Mouse (Mus musculus): ENCODE measurements at regions not wholly inside any gene's neighbourhood (a gene's known extent, or its start where the extent isn't known, plus 50 kb on each side); places are given as distances from the start of the nearest gene placed in this dataset.

DNA sequence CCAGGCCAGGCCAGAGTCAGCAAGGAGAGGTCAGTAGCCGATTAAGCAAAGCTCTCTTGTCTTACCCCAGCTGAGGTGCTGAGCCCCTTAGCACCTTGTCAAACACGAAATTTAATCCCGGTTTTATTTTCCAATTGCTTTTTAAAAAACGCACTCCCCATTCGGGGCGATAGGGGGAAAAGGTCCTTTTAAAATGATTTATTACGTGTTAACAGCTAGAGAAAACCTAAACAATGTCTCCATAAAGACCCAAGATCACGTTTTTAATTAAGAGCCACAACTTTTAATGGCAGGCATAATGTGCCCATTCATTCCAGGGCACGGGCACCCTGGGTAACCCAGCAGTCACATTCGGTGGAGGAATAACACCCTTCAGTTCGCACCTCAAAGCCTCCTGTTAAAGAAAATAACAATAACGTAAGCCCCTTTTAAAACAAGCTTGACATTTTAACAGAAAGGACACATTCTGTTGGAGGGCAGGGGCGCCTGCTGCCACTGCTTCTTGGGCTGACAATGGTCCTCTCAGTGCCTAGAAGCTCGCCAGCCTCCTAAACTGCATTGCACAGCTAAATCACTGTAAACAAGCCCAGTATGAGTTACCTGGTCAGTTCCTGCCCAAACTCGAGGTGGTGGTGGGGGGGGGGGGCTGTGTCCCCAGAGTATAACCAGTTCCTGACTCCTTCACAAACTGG is 79.1 kb upstream of the Elac2 start:
- DNase-seq (ENCODE audit: low spot score in 2 of 2) = no peak

DNA sequence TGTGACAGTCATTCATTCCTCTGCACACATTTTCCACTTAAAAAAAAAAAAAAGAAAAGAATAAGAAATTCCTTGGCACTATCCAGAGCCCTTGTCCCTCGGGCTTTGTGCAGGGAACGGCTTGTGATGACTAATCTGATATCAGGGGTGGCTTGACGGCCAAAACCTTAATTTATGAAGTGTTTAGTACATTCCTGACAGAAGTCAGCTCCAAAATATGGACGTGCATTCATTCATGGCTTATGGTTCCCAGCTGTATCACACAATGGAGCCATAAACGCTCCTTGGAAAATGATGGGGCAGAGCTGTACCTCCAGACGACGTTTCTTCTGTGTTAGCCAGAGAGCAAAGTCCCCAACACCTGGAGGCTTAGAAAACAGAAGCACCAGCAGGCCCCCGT is 62.1 kb upstream of the Elac2 start:
- DNase-seq (ENCODE audit: low spot score in 2 of 2) = no peak

DNA sequence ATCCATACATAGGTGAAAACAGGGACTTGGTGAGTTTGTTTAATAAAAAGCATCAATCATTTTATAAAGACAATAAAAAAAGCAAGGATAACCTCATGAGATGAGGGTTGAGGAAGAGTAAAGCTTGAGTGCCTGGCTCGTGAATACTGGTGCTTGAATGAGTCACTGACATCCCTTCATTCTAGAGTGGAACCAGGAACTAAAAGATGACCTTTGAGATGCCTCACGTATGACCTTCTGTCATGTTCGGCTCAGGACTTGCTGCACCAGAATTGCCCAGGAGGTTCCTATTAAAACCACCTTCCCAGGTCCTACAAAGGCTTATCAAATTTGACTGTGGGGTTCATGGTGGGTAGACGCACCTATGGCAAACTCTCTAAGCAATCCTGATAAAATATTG is 61.5 kb upstream of the Elac2 start:
- DNase-seq (ENCODE audit: low spot score in 2 of 2) = no peak

DNA sequence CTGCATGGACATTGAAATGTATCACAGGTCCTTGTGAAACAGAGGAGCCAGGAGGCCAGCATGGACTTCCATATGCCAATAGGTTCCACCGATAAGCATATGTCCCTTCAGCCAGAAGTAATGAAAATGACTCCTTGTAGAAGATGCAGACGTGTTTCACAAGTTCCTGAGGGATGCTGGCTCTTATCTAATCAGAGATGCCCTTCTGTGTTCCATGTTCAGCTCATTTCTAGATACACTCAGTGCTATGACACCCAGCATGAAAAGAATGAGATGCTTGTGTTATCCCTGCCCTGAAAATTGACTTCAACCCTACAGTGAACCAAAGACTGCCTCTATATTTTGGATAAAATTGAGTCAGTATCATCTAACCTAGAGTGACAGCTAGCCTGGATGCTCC is 53.8 kb upstream of the Elac2 start:
- no peak for DNase-seq (ENCODE audit: low spot score in 2 of 2)

DNA sequence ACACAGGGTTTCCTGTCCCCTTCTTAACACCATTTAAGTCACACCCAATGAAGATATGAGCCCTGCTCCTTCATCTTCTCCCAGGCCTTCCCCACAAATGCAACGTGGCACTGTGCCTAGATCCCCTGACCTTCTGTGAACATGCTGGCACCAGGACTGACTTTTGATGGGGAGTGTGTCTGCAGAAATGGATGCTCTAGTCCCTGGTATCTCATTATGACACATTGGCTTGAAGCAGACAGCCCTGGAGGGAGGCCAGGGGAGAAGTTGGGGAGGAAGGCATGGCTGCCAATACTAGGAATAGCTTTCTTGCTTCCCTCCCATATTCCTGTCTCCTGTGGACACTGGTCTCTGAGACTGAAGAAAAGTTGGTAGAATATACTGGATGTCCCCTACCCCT is 52.9 kb upstream of the Elac2 start:
- no peak for DNase-seq (ENCODE audit: low spot score in 2 of 2)

Small RNA genes lying in the stretch of these regions (microRNA-seq; reads per million reads assigned to microRNA genes)
- gene Gm24275 (ENCODE audit: borderline number of aligned reads in 2 of 2) = 0 reads per million in 2 experiments
